Mouse (Mus musculus) lung, postnatal 0 days (tissue): ENCODE measurements around the gene Paqr6. TPM values are rescaled to one million over a fixed set of nuclear protein-coding genes. Genes with fewer than 3 reads are reported as not detected.

ENCODE experiments used
- ATAC-seq: fragments of 200-750 bp; cut with Nextera tagmentation; 2 replicates; pipeline ENCODE4 v1.8.0; 2017; ENCODE audit warnings: moderate library complexity
- DNase-seq: peaks from one replicate; pipeline ENCODE4 v3.0.0-alpha.2; 2016; ENCODE audit warnings: low spot score
- H3K27ac ChIP-seq: fragments of 300-500 bp; sonication (generic); 2 replicates; pipeline ENCODE4 v1.5.1; 2014; ENCODE audit warnings: antibody characterized with exemption, mild to moderate bottlenecking, low read length, mixed read lengths
- H3K27me3 ChIP-seq: fragments of 300-500 bp; sonication (generic); replicated peaks from 2 replicates; pipeline ENCODE4 v1.6.1; 2014; ENCODE audit warnings: low read length, mixed read lengths; ENCODE audit not compliant: insufficient read depth
- H3K36me3 ChIP-seq: fragments of 300-500 bp; sonication (generic); 2 replicates; pipeline ENCODE4 v1.6.1; 2014; ENCODE audit warnings: low read length, mixed read lengths; ENCODE audit not compliant: insufficient read depth
- H3K4me1 ChIP-seq: fragments of 300-500 bp; sonication (generic); 2 replicates; pipeline ENCODE4 v1.6.1; 2014; ENCODE audit warnings: antibody characterized with exemption, low read depth, low read length, mixed read lengths; ENCODE audit not compliant: insufficient read depth
- H3K4me2 ChIP-seq: fragments of 300-500 bp; sonication (generic); replicated peaks from 2 replicates; pipeline ENCODE4 v1.6.1; 2014; ENCODE audit warnings: low read depth, mild to moderate bottlenecking, low read length, moderate library complexity, mixed read lengths
- H3K4me3 ChIP-seq: fragments of 300-500 bp; sonication (generic); 2 replicates; pipeline ENCODE4 v1.5.1; 2014; ENCODE audit warnings: low read depth, low read length
- H3K9ac ChIP-seq: fragments of 300-500 bp; sonication (generic); replicated peaks from 2 replicates; pipeline ENCODE4 v1.6.1; 2014; ENCODE audit warnings: low read depth, mild to moderate bottlenecking
- H3K9me3 ChIP-seq: fragments of 300-500 bp; sonication (generic); 2 replicates; pipeline ENCODE4 v1.6.1; 2016; ENCODE audit warnings: low read length, mixed read lengths
- CTCF ChIP-seq: IDR thresholded peaks from 2 replicates; pipeline ENCODE4 v1.5.1; 2016; ENCODE audit warnings: antibody characterized with exemption, mild to moderate bottlenecking
- EP300 ChIP-seq: IDR thresholded peaks from 2 replicates; pipeline ENCODE4 v1.6.1; 2016; ENCODE audit warnings: antibody characterized with exemption, mild to moderate bottlenecking, control low read depth
- WGBS: fragments of 180-500 bp; shearing (Covaris S2); extraction: QIAGEN DNeasy Blood & Tissue Kit; methylation state at CpG from one replicate; pipeline ENCODE4 v1.1.7; 2014; 5-methylcytosine and 5-hydroxymethylcytosine counted together
- polyA plus RNA-seq: library from polyadenylated mRNA; unstranded; fragments of >200 nt; fragmentation: Nextera tagmentation; extraction: Ambion mirVana; gene quantifications from 2 replicates; pipeline ENCODE4 v1.2.1, GENCODE M21; 2015

The Paqr6 gene
- 4.3 and 5.3 TPM in 2 replicates for polyA plus RNA-seq

GRCm38 (mm10) chr3:88364337-88364736 lies at the start of gene Paqr6:
TSS of gene Paqr6 (plus strand) at chr3:88364584.
- ATAC-seq, result peak; percentile 69
- H3K9me3 ChIP-seq, result no peaks in the 10 kb centered on the region
- H3K4me2 ChIP-seq, result peak within 1 kb of the TSS; percentile 20; the same call in 1 of the 2 replicates
- peaks cover 24% of the 10 kb centered on the region; the same call in 1 of the 2 replicates for H3K36me3 ChIP-seq
- peaks cover 5% of the 10 kb centered on the region; the same call in 1 of the 2 replicates for H3K4me1 ChIP-seq
- H3K27me3 ChIP-seq, result 0 out of 2 replicates have a peak, but pooled peaks cover 3% of the 10 kb centered on the region
- TF ChIP-seq CTCF (no peak), EP300 (no peak)
- 2% methylated on average over 16 of the region's 16 CpGs for WGBS
- no peak within 1 kb of the TSS for H3K4me3 ChIP-seq
- DNase-seq, result peak; percentile 74
- no peak within 1 kb of the TSS for H3K9ac ChIP-seq
- no peak within 1 kb of the TSS for H3K27ac ChIP-seq

GRCm38 (mm10) chr3:88324951-88325405 lies 39.4 kb upstream of the Paqr6 start, which contains the start of gene Glmp:
TSS of gene Glmp (plus strand) at chr3:88325023.
- H3K27ac ChIP-seq, result peak within 1 kb of the TSS; percentile 38; the same call in 1 of the 2 replicates
- H3K36me3 ChIP-seq, result peaks cover 36% of the 10 kb centered on the region
- H3K4me2 ChIP-seq, result peak within 1 kb of the TSS; percentile 76
- peak; percentile 89 for DNase-seq
- WGBS, result 0% methylated on average over 10 of the region's 10 CpGs
- peak within 1 kb of the TSS; percentile 78 for H3K4me3 ChIP-seq
- TF ChIP-seq EP300 (no peak), CTCF (no peak)
- no peaks in the 10 kb centered on the region for H3K27me3 ChIP-seq
- ATAC-seq, result peak; percentile 89
- H3K4me1 ChIP-seq, result peaks cover 4% of the 10 kb centered on the region; the same call in 1 of the 2 replicates
- H3K9ac ChIP-seq, result peak within 1 kb of the TSS; percentile 85
- H3K9me3 ChIP-seq, result no peaks in the 10 kb centered on the region

- Histone ChIP-seq H3K9me3 (no peaks in the 10 kb centered on the region), H3K4me3 (no peak overlapping the region), H3K4me2 (no peak overlapping the region), H3K9ac (no peak overlapping the region), H3K4me1 (peaks cover 4% of the 10 kb centered on the region; the same call in 1 of the 2 replicates), H3K27ac (no peak overlapping the region), H3K27me3 (no peaks in the 10 kb centered on the region), H3K36me3 (peaks cover 17% of the 10 kb centered on the region; the same call in 1 of the 2 replicates)
- ATAC-seq, result no peak
- WGBS, result 55% methylated on average over 5 of the region's 5 CpGs
- TF ChIP-seq EP300 (no peak), CTCF (no peak)
- no peak for DNase-seq
Observed at GRCm38 (mm10) chr3:88328956-88329355, 35.4 kb upstream of the Paqr6 start.

GRCm38 (mm10) chr3:88331282-88331681 lies 33.1 kb upstream of the Paqr6 start:
- Histone ChIP-seq H3K27ac (no peak overlapping the region), H3K4me3 (no peak overlapping the region), H3K9me3 (no peaks in the 10 kb centered on the region), H3K4me2 (no peak overlapping the region), H3K9ac (no peak overlapping the region), H3K4me1 (peaks cover 4% of the 10 kb centered on the region; the same call in 1 of the 2 replicates), H3K36me3 (peaks cover 17% of the 10 kb centered on the region; the same call in 1 of the 2 replicates), H3K27me3 (no peaks in the 10 kb centered on the region)
- WGBS, result 22% methylated on average over 2 of the region's 2 CpGs
- TF ChIP-seq EP300 (no peak), CTCF (peak; percentile 73)
- ATAC-seq (no peak), DNase-seq (peak; percentile 61)

GRCm38 (mm10) chr3:88334029-88334658 lies 30.2 kb upstream of the Paqr6 start:
- Histone ChIP-seq H3K9me3 (no peaks in the 10 kb centered on the region), H3K9ac (peak overlapping the region; percentile 26; the same call in 1 of the 2 replicates), H3K4me2 (peak overlapping the region; percentile 50), H3K36me3 (0 out of 2 replicates have a peak, but pooled peaks cover 5% of the 10 kb centered on the region), H3K4me3 (peak overlapping the region; percentile 15; the same call in 1 of the 2 replicates), H3K4me1 (peaks cover 4% of the 10 kb centered on the region; the same call in 1 of the 2 replicates), H3K27ac (peak overlapping the region; percentile 75), H3K27me3 (no peaks in the 10 kb centered on the region)
- ATAC-seq, result peak; percentile 37
- 38% methylated on average over 12 of the region's 12 CpGs for WGBS
- TF ChIP-seq EP300 (no peak), CTCF (no peak)
- DNase-seq, result peak; percentile 83

- Histone ChIP-seq H3K36me3 (no peaks in the 10 kb centered on the region), H3K4me3 (peak overlapping the region; percentile 91; the same call in 1 of the 2 replicates), H3K27ac (peak overlapping the region; percentile 94; the same call in 1 of the 2 replicates), H3K9me3 (no peaks in the 10 kb centered on the region), H3K4me2 (peak overlapping the region; percentile 75), H3K27me3 (no peaks in the 10 kb centered on the region), H3K4me1 (peaks cover 4% of the 10 kb centered on the region; the same call in 1 of the 2 replicates), H3K9ac (peak overlapping the region; percentile 78; the same call in 1 of the 2 replicates)
- TF ChIP-seq CTCF (no peak), EP300 (no peak)
- WGBS, result 18% methylated on average over 3 of the region's 3 CpGs
- no peak for DNase-seq
- ATAC-seq, result no peak
Observed at GRCm38 (mm10) chr3:88334902-88335435, 29.4 kb upstream of the Paqr6 start.
